8 mouse cellular contexts compared by ENCODE assay signal in genomic region chr19:60788214-60788960, GRCm38 (mm10). TPM values are rescaled to one million over a fixed set of nuclear protein-coding genes. Genes with fewer than 3 reads are reported as not detected.
DNase-seq lines count a peak whose midpoint lies in the region; ATAC-seq and TF ChIP-seq lines count a peak whose summit lies in the region.

No protein-coding gene starts in this region.

- H3K9ac ChIP-seq in lung, embryonic 14.5 days: peak overlapping the region; percentile 35
- H3K9ac ChIP-seq in intestine, embryonic 16.5 days (ENCODE audit: low read depth, low read length): peak overlapping the region; percentile 54; the same call in 1 of the 2 replicates
- no peak overlapping the region for H3K9ac ChIP-seq in neural tube, embryonic 14.5 days (replicated peaks; ENCODE audit: low read depth, low read length)

- DNase-seq in lung, embryonic 14.5 days: peak; percentile 31
- no peak for DNase-seq in lung, adult 18-20 months
- DNase-seq in embryonic facial prominence, embryonic 10.5 days (ENCODE audit: low spot score): no peak
- DNase-seq in left cerebral cortex, adult 9 months (ENCODE audit: low spot score in 2 of 2): no peak
- no peak for DNase-seq in layer of hippocampus, postnatal 14 days (ENCODE audit: low spot score in 2 of 2)
- DNase-seq in gastrocnemius, adult 18-20 months (ENCODE audit: low spot score): no peak

- no peaks in the 10 kb centered on the region for H3K27me3 ChIP-seq in lung, embryonic 14.5 days (ENCODE audit: insufficient read depth, low read length)
- H3K27me3 ChIP-seq in embryonic facial prominence, embryonic 10.5 days (replicated peaks; ENCODE audit: low read depth, poor library complexity, severe bottlenecking): no peaks in the 10 kb centered on the region
- H3K27me3 ChIP-seq in intestine, embryonic 16.5 days (replicated peaks; ENCODE audit: control insufficient read depth, insufficient read depth, low read length): no peaks in the 10 kb centered on the region
- no peaks in the 10 kb centered on the region for H3K27me3 ChIP-seq in neural tube, embryonic 14.5 days (ENCODE audit: control insufficient read depth, insufficient read depth, low read length)

- H3K4me1 ChIP-seq in lung, embryonic 14.5 days (ENCODE audit: insufficient read depth): peaks cover 5% of the 10 kb centered on the region
- peaks cover 31% of the 10 kb centered on the region for H3K4me1 ChIP-seq in embryonic facial prominence, embryonic 10.5 days
- peaks cover 3% of the 10 kb centered on the region; the same call in 1 of the 2 replicates for H3K4me1 ChIP-seq in intestine, embryonic 16.5 days (ENCODE audit: control insufficient read depth, insufficient read depth, low read length)
- peaks cover 16% of the 10 kb centered on the region for H3K4me1 ChIP-seq in neural tube, embryonic 14.5 days (ENCODE audit: control insufficient read depth, insufficient read depth, low read length)

- ATAC-seq in lung, embryonic 14.5 days (ENCODE audit: insufficient read depth): no peak
- no peak for ATAC-seq in intestine, embryonic 16.5 days
- no peak for ATAC-seq in neural tube, embryonic 14.5 days (ENCODE audit: low read depth)

- no peaks in the 10 kb centered on the region for H3K9me3 ChIP-seq in lung, embryonic 14.5 days (ENCODE audit: low read depth, low read length)
- no peaks in the 10 kb centered on the region for H3K9me3 ChIP-seq in embryonic facial prominence, embryonic 10.5 days
- H3K9me3 ChIP-seq in intestine, embryonic 16.5 days (ENCODE audit: control insufficient read depth, low read length): no peaks in the 10 kb centered on the region
- H3K9me3 ChIP-seq in neural tube, embryonic 14.5 days (ENCODE audit: control insufficient read depth, low read length): no peaks in the 10 kb centered on the region

- TF ChIP-seq CTCF in lung, embryonic 14.5 days (IDR thresholded peaks at IDR 0.05; ENCODE audit: low read depth): no peak

- 0 out of 2 replicates have a peak, but pooled peaks cover under 1% of the 10 kb centered on the region for H3K36me3 ChIP-seq in lung, embryonic 14.5 days (ENCODE audit: insufficient read depth)
- H3K36me3 ChIP-seq in embryonic facial prominence, embryonic 10.5 days (replicated peaks): 0 out of 2 replicates have a peak, but pooled peaks cover 11% of the 10 kb centered on the region
- H3K36me3 ChIP-seq in intestine, embryonic 16.5 days (ENCODE audit: control insufficient read depth, insufficient read depth, low read length): no peaks in the 10 kb centered on the region
- H3K36me3 ChIP-seq in neural tube, embryonic 14.5 days (ENCODE audit: control insufficient read depth, insufficient read depth, low read length): no peaks in the 10 kb centered on the region

- WGBS in lung, embryonic 14.5 days: 32% methylated on average over 6 of the region's 6 CpGs
- WGBS in embryonic facial prominence, embryonic 10.5 days: 57% methylated on average over 6 of the region's 6 CpGs
- WGBS in intestine, embryonic 16.5 days: 36% methylated on average over 6 of the region's 6 CpGs
- 50% methylated on average over 6 of the region's 6 CpGs for WGBS in neural tube, embryonic 14.5 days

- H3K27ac ChIP-seq in lung, embryonic 14.5 days (ENCODE audit: low read depth): no peak overlapping the region
- no peak overlapping the region for H3K27ac ChIP-seq in embryonic facial prominence, embryonic 10.5 days (replicated peaks)
- no peak overlapping the region for H3K27ac ChIP-seq in intestine, embryonic 16.5 days (ENCODE audit: low read length)
- H3K27ac ChIP-seq in neural tube, embryonic 14.5 days (ENCODE audit: low read depth, low read length): no peak overlapping the region

- peak overlapping the region; percentile 96 for H3K4me3 ChIP-seq in lung, embryonic 14.5 days (ENCODE audit: low read depth, low read length)
- peak overlapping the region; percentile 98 for H3K4me3 ChIP-seq in embryonic facial prominence, embryonic 10.5 days
- H3K4me3 ChIP-seq in intestine, embryonic 16.5 days (ENCODE audit: low read length): peak overlapping the region; percentile 44
- peak overlapping the region; percentile 100; the same call in 1 of the 2 replicates for H3K4me3 ChIP-seq in neural tube, embryonic 14.5 days (ENCODE audit: low read depth, low read length)

- H3K4me2 ChIP-seq in lung, embryonic 14.5 days: peak overlapping the region; percentile 89
- H3K4me2 ChIP-seq in intestine, embryonic 16.5 days (ENCODE audit: low read depth, low read length): peak overlapping the region; percentile 80
- peak overlapping the region; percentile 89 for H3K4me2 ChIP-seq in neural tube, embryonic 14.5 days (ENCODE audit: low read depth, low read length)

RNA-seq across cellular contexts. Expression of gene Eif3a, which starts 2.1 kb away (rescaled TPM):
- 178 and 185 TPM in 2 replicates for polyA plus RNA-seq in lung, embryonic 14.5 days (2014; fragmentation: Nextera tagmentation; extraction: Ambion mirVana)
- 167 and 171 TPM in 2 replicates for polyA plus RNA-seq in embryonic facial prominence, embryonic 10.5 days (2016; fragmentation: Nextera tagmentation; extraction: Ambion mirVana)
- 114 and 124 TPM in 2 replicates for polyA plus RNA-seq in intestine, embryonic 16.5 days (2015; fragmentation: Nextera tagmentation; extraction: Ambion mirVana)
- 123 and 131 TPM in 2 replicates for polyA plus RNA-seq in neural tube, embryonic 14.5 days (2014; fragmentation: Nextera tagmentation; extraction: Ambion mirVana)
- total RNA-seq in layer of hippocampus, postnatal 14 days (2021): 100 to 1,000 TPM; 117 to 118 TPM
- total RNA-seq in gastrocnemius, adult 18-20 months (2021): 10 to 100 TPM; 83.7 to 95.7 TPM

RNA-seq across cellular contexts. Expression of gene Fam45a, which starts 23.0 kb away (rescaled TPM):
- polyA plus RNA-seq in lung, embryonic 14.5 days (2014; fragmentation: Nextera tagmentation; extraction: Ambion mirVana): 31.0 and 31.3 TPM in 2 replicates
- 28.4 and 29.6 TPM in 2 replicates for polyA plus RNA-seq in embryonic facial prominence, embryonic 10.5 days (2016; fragmentation: Nextera tagmentation; extraction: Ambion mirVana)
- 28.3 and 28.7 TPM in 2 replicates for polyA plus RNA-seq in intestine, embryonic 16.5 days (2015; fragmentation: Nextera tagmentation; extraction: Ambion mirVana)
- 47.9 and 49.8 TPM in 2 replicates for polyA plus RNA-seq in neural tube, embryonic 14.5 days (2014; fragmentation: Nextera tagmentation; extraction: Ambion mirVana)
- total RNA-seq in layer of hippocampus, postnatal 14 days (2021): 10 to 100 TPM; 29.3 to 32.1 TPM
- 10 to 100 TPM; 11.9 to 12.4 TPM for total RNA-seq in gastrocnemius, adult 18-20 months (2021)

RNA-seq across cellular contexts. Expression of gene Nanos1, which starts 32.6 kb away (rescaled TPM):
- 1.6 and 1.7 TPM in 2 replicates for polyA plus RNA-seq in lung, embryonic 14.5 days (2014; fragmentation: Nextera tagmentation; extraction: Ambion mirVana)
- 1.2 and 1.4 TPM in 2 replicates for polyA plus RNA-seq in embryonic facial prominence, embryonic 10.5 days (2016; fragmentation: Nextera tagmentation; extraction: Ambion mirVana)
- 0.65 and 0.78 TPM in 2 replicates for polyA plus RNA-seq in intestine, embryonic 16.5 days (2015; fragmentation: Nextera tagmentation; extraction: Ambion mirVana)
- 20.6 and 21.2 TPM in 2 replicates for polyA plus RNA-seq in neural tube, embryonic 14.5 days (2014; fragmentation: Nextera tagmentation; extraction: Ambion mirVana)
- 10 to 100 TPM; 17.3 to 18.7 TPM for total RNA-seq in layer of hippocampus, postnatal 14 days (2021)
- total RNA-seq in gastrocnemius, adult 18-20 months (2021): under 1 TPM in 1 of 2 experiments, not detected in 1; 0.07 TPM

Comparison
In these comparisons a context has a peak if more than half of its experiments do, and no peak if none do; other contexts are left out.
1. H3K4me3 ChIP-seq: peak in every context shown above with its lines; median percentile 100 in neural tube, embryonic 14.5 days; 98 in embryonic facial prominence, embryonic 10.5 days; 96 in lung, embryonic 14.5 days; 44 in intestine, embryonic 16.5 days.